Mouse (Mus musculus): ENCODE data around the gene Pcyt1b. TPM values are rescaled to one million over a fixed set of nuclear protein-coding genes. Genes with fewer than 3 reads are reported as not detected.

Gene Pcyt1b
- 21.6 and 23.1 TPM in 2 replicates for polyA plus RNA-seq (2015; fragmentation: Nextera tagmentation; extraction: Ambion mirVana)

GRCm38 (mm10) chrX:93654218-93655002 is at the start of gene Pcyt1b:
Gene Pcyt1b (plus strand): TSS chrX:93654863.
- no peak within 1 kb of the TSS for H3K4me2 ChIP-seq
- ATAC-seq (ENCODE audit: low FRiP score), result no peak
- no peak within 1 kb of the TSS for H3K9ac ChIP-seq
- H3K4me1 ChIP-seq (replicated peaks), result no peaks in the 10 kb centered on the region
- no peak within 1 kb of the TSS for H3K27ac ChIP-seq
- no peaks in the 10 kb centered on the region for H3K36me3 ChIP-seq
- no peak within 1 kb of the TSS for H3K4me3 ChIP-seq
- no peaks in the 10 kb centered on the region for H3K9me3 ChIP-seq
- H3K27me3 ChIP-seq, result no peaks in the 10 kb centered on the region
- 15% methylated on average over 3 of the region's 3 CpGs for WGBS

DNA sequence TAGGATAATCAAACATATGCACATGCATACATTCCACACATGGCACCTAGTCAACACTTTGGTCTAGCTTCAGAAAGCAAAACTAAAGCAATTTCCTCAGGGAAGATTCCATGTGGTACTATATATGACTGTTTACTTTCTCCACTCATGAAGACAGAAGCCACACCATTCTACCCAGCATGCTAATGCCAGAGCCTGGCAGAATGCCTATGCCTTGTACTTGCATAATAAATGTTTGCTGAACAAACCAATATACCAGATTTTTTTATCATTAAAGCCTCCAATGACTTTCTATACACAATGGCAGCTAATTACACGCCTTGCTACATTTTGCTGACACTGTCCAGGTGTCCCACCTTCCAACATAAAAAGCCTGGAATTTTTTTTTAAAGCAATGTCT is 24.4 kb upstream of the Pcyt1b start:
- H3K4me3 ChIP-seq, result no peak overlapping the region
- no peaks in the 10 kb centered on the region for H3K36me3 ChIP-seq
- no peak for ATAC-seq (ENCODE audit: low FRiP score)
- H3K9me3 ChIP-seq, result no peaks in the 10 kb centered on the region
- no peak overlapping the region for H3K9ac ChIP-seq
- 67% methylated on average over 1 of the region's 1 CpGs for WGBS
- no peaks in the 10 kb centered on the region for H3K27me3 ChIP-seq
- 0 out of 2 replicates have a peak, but pooled peaks cover 3% of the 10 kb centered on the region for H3K4me1 ChIP-seq (replicated peaks)
- no peak overlapping the region for H3K27ac ChIP-seq
- no peak overlapping the region for H3K4me2 ChIP-seq

GRCm38 (mm10) chrX:93631657-93632449 is 22.8 kb upstream of the Pcyt1b start, which contains the start of gene Pola1:
Gene Pola1 (minus strand): TSS chrX:93632155.
- Histone ChIP-seq H3K4me1 (replicated peaks) (0 out of 2 replicates have a peak, but pooled peaks cover 3% of the 10 kb centered on the region), H3K27me3 (no peaks in the 10 kb centered on the region), H3K4me3 (peak within 1 kb of the TSS; percentile 51), H3K9ac (peak within 1 kb of the TSS; percentile 67), H3K36me3 (no peaks in the 10 kb centered on the region), H3K4me2 (peak within 1 kb of the TSS; percentile 60), H3K9me3 (no peaks in the 10 kb centered on the region), H3K27ac (peak within 1 kb of the TSS; percentile 44; the same call in 1 of the 2 replicates)
- peak; percentile 99 for ATAC-seq (ENCODE audit: low FRiP score)
- WGBS, result 17% methylated on average over 53 of the region's 53 CpGs

DNA sequence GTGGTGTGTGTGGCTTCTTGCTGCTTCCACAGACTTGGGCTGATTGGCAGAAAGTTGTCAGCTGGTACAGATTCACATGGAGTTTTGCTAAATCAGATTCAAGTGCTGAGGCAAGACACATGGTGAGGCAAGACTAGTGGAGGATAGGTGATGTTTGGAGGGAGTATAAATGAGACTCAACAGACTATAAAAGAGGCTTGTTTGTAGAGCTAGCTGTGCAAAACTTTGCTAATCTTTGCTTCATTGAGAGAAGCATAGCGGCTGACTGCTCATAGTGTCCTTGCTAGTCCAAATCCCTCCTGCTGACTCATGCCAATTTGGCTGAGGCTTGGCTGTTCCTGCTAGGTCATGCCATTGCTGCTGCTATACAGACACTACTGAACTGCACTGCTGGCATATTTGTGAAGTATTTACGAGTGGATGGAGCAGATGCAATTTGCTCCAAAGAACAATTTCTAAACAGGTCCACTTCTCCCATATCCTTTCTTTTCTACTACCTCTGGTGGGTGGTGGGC is 19.7 kb upstream of the Pcyt1b start:
- Histone ChIP-seq H3K4me2 (no peak overlapping the region), H3K4me3 (no peak overlapping the region), H3K4me1 (replicated peaks) (0 out of 2 replicates have a peak, but pooled peaks cover 3% of the 10 kb centered on the region), H3K9ac (no peak overlapping the region), H3K27me3 (no peaks in the 10 kb centered on the region), H3K27ac (no peak overlapping the region), H3K9me3 (no peaks in the 10 kb centered on the region), H3K36me3 (no peaks in the 10 kb centered on the region)
- 73% methylated on average over 2 of the region's 2 CpGs for WGBS
- ATAC-seq (ENCODE audit: low FRiP score), result no peak

- Histone ChIP-seq H3K4me1 (replicated peaks) (no peaks in the 10 kb centered on the region), H3K4me2 (no peak overlapping the region), H3K4me3 (no peak overlapping the region), H3K9me3 (no peaks in the 10 kb centered on the region), H3K27ac (no peak overlapping the region), H3K9ac (no peak overlapping the region), H3K27me3 (no peaks in the 10 kb centered on the region), H3K36me3 (no peaks in the 10 kb centered on the region)
- ATAC-seq (ENCODE audit: low FRiP score), result no peak
- WGBS, result 83% methylated on average over 3 of the region's 3 CpGs
These were observed 11.1 kb upstream of the Pcyt1b start for GRCm38 (mm10) chrX:93643600-93643999.

DNA sequence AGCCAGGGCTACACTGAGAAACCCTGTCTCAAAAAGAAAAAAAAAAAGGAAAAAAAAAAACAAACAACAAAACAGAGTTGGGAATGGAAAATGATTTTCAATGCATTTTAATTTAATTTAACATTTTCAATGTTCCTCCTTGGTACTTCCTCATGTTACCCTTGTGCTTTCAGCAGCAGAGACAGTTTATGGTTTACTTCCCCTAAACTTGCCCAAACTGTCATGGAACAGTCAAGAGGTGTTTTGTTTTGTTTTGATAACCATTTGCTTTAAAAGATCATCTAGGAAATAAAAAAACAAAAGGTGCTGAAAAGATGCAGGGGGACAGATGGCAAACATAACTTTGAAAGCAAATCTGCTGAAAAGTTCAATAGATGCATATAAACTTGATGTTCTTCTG is 10.6 kb upstream of the Pcyt1b start:
- Histone ChIP-seq H3K4me1 (replicated peaks) (no peaks in the 10 kb centered on the region), H3K9ac (no peak overlapping the region), H3K36me3 (no peaks in the 10 kb centered on the region), H3K9me3 (no peaks in the 10 kb centered on the region), H3K27me3 (no peaks in the 10 kb centered on the region), H3K27ac (no peak overlapping the region), H3K4me3 (no peak overlapping the region), H3K4me2 (no peak overlapping the region)
- ATAC-seq (ENCODE audit: low FRiP score), result no peak

GRCm38 (mm10) chrX:93650738-93651137 is 3.9 kb upstream of the Pcyt1b start:
- 96% methylated on average over 2 of the region's 2 CpGs for WGBS
- H3K9me3 ChIP-seq, result no peaks in the 10 kb centered on the region
- no peak overlapping the region for H3K4me2 ChIP-seq
- no peaks in the 10 kb centered on the region for H3K36me3 ChIP-seq
- no peak overlapping the region for H3K27ac ChIP-seq
- H3K27me3 ChIP-seq, result no peaks in the 10 kb centered on the region
- no peak overlapping the region for H3K4me3 ChIP-seq
- no peaks in the 10 kb centered on the region for H3K4me1 ChIP-seq (replicated peaks)
- ATAC-seq (ENCODE audit: low FRiP score), result no peak
- H3K9ac ChIP-seq, result no peak overlapping the region

DNA sequence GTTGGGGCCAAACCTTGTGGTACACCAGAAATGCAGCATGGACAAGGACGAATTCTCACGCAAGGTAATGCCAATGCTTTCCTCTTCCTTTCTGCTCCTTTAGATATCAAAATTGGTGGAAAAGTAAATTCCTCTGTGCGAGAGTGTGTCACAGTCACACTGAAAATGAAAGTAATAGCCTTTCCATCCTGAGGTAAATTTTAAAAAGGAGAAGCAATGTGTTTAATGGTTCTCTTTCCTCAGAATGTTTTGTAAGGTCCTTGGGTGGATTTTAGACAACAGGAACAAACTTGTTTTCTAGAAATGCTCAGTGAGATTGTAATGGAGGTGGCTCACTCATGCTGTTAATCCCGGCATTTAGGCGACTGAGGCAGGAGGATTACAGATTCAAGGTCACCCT is 490 bp downstream of the Pcyt1b start:
- Histone ChIP-seq H3K9me3 (no peaks in the 10 kb centered on the region), H3K4me2 (no peak overlapping the region), H3K4me1 (replicated peaks) (no peaks in the 10 kb centered on the region), H3K4me3 (no peak overlapping the region), H3K27ac (no peak overlapping the region), H3K36me3 (no peaks in the 10 kb centered on the region), H3K27me3 (no peaks in the 10 kb centered on the region), H3K9ac (no peak overlapping the region)
- ATAC-seq (ENCODE audit: low FRiP score), result no peak
- 79% methylated on average over 5 of the region's 5 CpGs for WGBS

DNA sequence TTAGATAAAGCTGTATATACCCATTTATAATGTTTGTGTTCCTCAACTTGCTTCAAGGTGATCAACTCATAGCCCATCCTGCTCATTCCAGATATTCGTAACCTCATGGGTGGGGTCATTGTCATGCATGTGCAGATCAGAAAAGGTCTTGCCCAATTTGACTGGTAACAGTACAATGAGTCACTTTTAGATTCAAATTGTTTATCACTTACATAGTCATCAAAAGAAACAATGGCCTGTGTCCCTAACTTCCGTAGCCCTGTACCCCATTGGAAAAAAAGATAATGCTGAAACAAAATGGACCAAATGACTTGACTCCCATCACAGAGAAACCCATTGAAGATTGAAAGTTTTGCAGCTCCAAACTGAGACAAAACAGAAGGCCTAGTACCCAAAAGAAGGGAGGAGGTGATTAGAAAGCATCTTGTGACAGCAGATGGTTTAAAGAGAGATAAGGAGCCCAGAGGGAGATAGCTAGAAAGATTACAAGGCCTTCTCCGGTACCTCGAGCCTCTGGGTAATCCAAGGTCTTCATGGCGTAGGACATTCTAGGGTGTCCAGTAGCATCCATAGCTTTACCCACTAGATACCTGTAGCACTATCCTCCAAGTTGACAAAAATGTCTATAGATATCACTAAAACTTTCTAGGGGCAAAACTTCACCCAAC is 9.4 kb downstream of the Pcyt1b start:
- H3K4me2 ChIP-seq, result no peak overlapping the region
- H3K27me3 ChIP-seq, result no peaks in the 10 kb centered on the region
- no peaks in the 10 kb centered on the region for H3K9me3 ChIP-seq
- 94% methylated on average over 5 of the region's 5 CpGs for WGBS
- H3K4me3 ChIP-seq, result no peak overlapping the region
- ATAC-seq (ENCODE audit: low FRiP score), result no peak
- no peaks in the 10 kb centered on the region for H3K4me1 ChIP-seq (replicated peaks)
- no peak overlapping the region for H3K9ac ChIP-seq
- H3K36me3 ChIP-seq, result no peaks in the 10 kb centered on the region
- no peak overlapping the region for H3K27ac ChIP-seq

DNA sequence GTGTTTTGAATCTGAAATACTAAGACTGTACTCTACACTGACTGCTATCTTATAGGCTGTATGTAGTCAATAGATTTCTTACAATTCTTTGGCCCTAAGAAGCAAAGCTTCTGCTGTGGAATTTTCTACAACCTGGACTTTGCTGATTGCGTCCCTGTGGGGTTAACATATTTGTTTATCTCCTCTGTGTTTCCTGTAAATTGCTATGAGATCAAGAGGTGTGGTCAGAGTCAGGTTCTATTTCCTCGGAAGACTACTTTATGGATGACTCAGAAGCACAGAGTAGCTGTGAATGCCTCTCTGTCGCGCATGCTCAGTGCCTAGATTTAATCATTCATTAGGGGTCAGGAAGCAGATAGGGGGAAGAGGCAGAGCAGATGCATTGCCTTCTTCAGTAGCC is 10.1 kb downstream of the Pcyt1b start:
- no peak overlapping the region for H3K9ac ChIP-seq

GRCm38 (mm10) chrX:93674432-93674831 is 19.8 kb downstream of the Pcyt1b start:
- Histone ChIP-seq H3K27me3 (no peaks in the 10 kb centered on the region), H3K9ac (no peak overlapping the region; the same call in 1 of the 2 replicates), H3K9me3 (no peaks in the 10 kb centered on the region), H3K4me3 (peak overlapping the region; percentile 43), H3K4me1 (replicated peaks) (peaks cover 8% of the 10 kb centered on the region), H3K4me2 (peak overlapping the region; percentile 52), H3K36me3 (no peaks in the 10 kb centered on the region), H3K27ac (peak overlapping the region; percentile 94)
- peak; percentile 37 for ATAC-seq (ENCODE audit: low FRiP score)
- WGBS, result 51% methylated on average over 3 of the region's 3 CpGs

More for the DNA sequence above, 10.1 kb downstream of the Pcyt1b start:
- no peak overlapping the region for H3K4me2 ChIP-seq
- no peaks in the 10 kb centered on the region for H3K27me3 ChIP-seq
- H3K9me3 ChIP-seq, result no peaks in the 10 kb centered on the region
- ATAC-seq (ENCODE audit: low FRiP score), result no peak
- H3K4me3 ChIP-seq, result no peak overlapping the region
- H3K36me3 ChIP-seq, result no peaks in the 10 kb centered on the region
- WGBS, result 85% methylated on average over 4 of the region's 4 CpGs
- H3K4me1 ChIP-seq (replicated peaks), result no peaks in the 10 kb centered on the region
- H3K27ac ChIP-seq, result no peak overlapping the region
